In genomic region chr15:51594060-51594459, GRCm38 (mm10) we compare ENCODE assay signal across 15 mouse cellular contexts.
"Had no signal": no experiment of that assay in that cellular context is flagged by ENCODE, and none has a peak within 500 bp of the region (broad histone marks: within the 10 kb centered on the region; RNA-seq: fewer than 3 reads in every experiment).

No protein-coding gene starts in this region.

- H3K4me2 ChIP-seq: limb, embryonic 13.5 days; liver, embryonic 11.5 days; liver, embryonic 15.5 days; midbrain, embryonic 13.5 days; stomach, embryonic 15.5 days had no signal

- H3K4me3 ChIP-seq: limb, embryonic 13.5 days; liver, embryonic 15.5 days; megakaryocyte, embryonic 14.5 days; midbrain, embryonic 13.5 days; stomach, embryonic 15.5 days had no signal

- DNase-seq: kidney, postnatal 14 days; left cerebral cortex, postnatal 4 days; lung, adult 2 months; lung, postnatal 14 days; right cerebral cortex, postnatal 14 days; thymus, adult 2 months; thymus, postnatal 25 days had no signal

- H3K4me1 ChIP-seq: liver, embryonic 15.5 days had no signal

- H3K27me3 ChIP-seq: limb, embryonic 13.5 days; liver, embryonic 15.5 days; midbrain, embryonic 13.5 days; stomach, embryonic 15.5 days had no signal

- H3K9me3 ChIP-seq: limb, embryonic 13.5 days; liver, embryonic 15.5 days; megakaryocyte, embryonic 14.5 days; midbrain, embryonic 13.5 days; stomach, embryonic 15.5 days had no signal

- H3K36me3 ChIP-seq: limb, embryonic 13.5 days; liver, embryonic 15.5 days; midbrain, embryonic 13.5 days; stomach, embryonic 15.5 days had no signal

- ATAC-seq: intestine, embryonic 16.5 days; midbrain, embryonic 13.5 days had no signal

- H3K27ac ChIP-seq: limb, embryonic 13.5 days; liver, embryonic 15.5 days; macrophage; midbrain, embryonic 13.5 days; stomach, embryonic 15.5 days had no signal

- H3K9ac ChIP-seq: limb, embryonic 13.5 days; liver, embryonic 15.5 days; midbrain, embryonic 13.5 days; stomach, embryonic 15.5 days had no signal
